Mouse (Mus musculus): ENCODE measurements around the gene Kat6b. TPM values are rescaled to one million over a fixed set of nuclear protein-coding genes. Genes with fewer than 3 reads are reported as not detected.
A peak's percentile ranks its signal among the peaks of the same experiment; 100 is the strongest.

Gene Kat6b
- polyA plus RNA-seq, 1 experiment from 2014 or later: 7.1 TPM

GRCm38 (mm10) chr14:21574686-21575309 is 93.6 kb downstream of the Kat6b start:
- no peak overlapping the region for H3K9ac ChIP-seq (ENCODE audit: low read depth, low read length)
- H3K36me3 ChIP-seq (ENCODE audit: control insufficient read depth, insufficient read depth, low read length): no peaks in the 10 kb centered on the region
- no peaks in the 10 kb centered on the region for H3K9me3 ChIP-seq (ENCODE audit: control insufficient read depth, low read length)
- no peak for ATAC-seq
- no peaks in the 10 kb centered on the region for H3K27me3 ChIP-seq (replicated peaks; ENCODE audit: control insufficient read depth, insufficient read depth, low read length)
- no peaks in the 10 kb centered on the region for H3K4me1 ChIP-seq (ENCODE audit: control insufficient read depth, insufficient read depth, low read length)
- no peak overlapping the region for H3K4me2 ChIP-seq (ENCODE audit: low read depth, low read length)
- 76% methylated on average over 8 of the region's 8 CpGs for whole genome bisulfite sequencing
- H3K4me3 ChIP-seq (ENCODE audit: low read length): no peak overlapping the region
- no peak overlapping the region for H3K27ac ChIP-seq (ENCODE audit: low read length)

GRCm38 (mm10) chr14:21576867-21577266 is 95.6 kb downstream of the Kat6b start:
- H3K27me3 ChIP-seq (replicated peaks; ENCODE audit: control insufficient read depth, insufficient read depth, low read length): no peaks in the 10 kb centered on the region
- no peak overlapping the region for H3K27ac ChIP-seq (ENCODE audit: low read length)
- peaks cover 6% of the 10 kb centered on the region; the same call in 1 of the 2 replicates for H3K4me1 ChIP-seq (ENCODE audit: control insufficient read depth, insufficient read depth, low read length)
- ATAC-seq: no peak
- no peak overlapping the region for H3K9ac ChIP-seq (ENCODE audit: low read depth, low read length)
- 80% methylated on average over 8 of the region's 8 CpGs for WGBS
- no peak overlapping the region for H3K4me2 ChIP-seq (ENCODE audit: low read depth, low read length)
- no peaks in the 10 kb centered on the region for H3K36me3 ChIP-seq (ENCODE audit: control insufficient read depth, insufficient read depth, low read length)
- H3K9me3 ChIP-seq (ENCODE audit: control insufficient read depth, low read length): no peaks in the 10 kb centered on the region
- H3K4me3 ChIP-seq (ENCODE audit: low read length): no peak overlapping the region

GRCm38 (mm10) chr14:21581198-21581597 is 100.0 kb downstream of the Kat6b start:
- no peaks in the 10 kb centered on the region for H3K9me3 ChIP-seq (ENCODE audit: control insufficient read depth, low read length)
- peaks cover 25% of the 10 kb centered on the region for H3K4me1 ChIP-seq (ENCODE audit: control insufficient read depth, insufficient read depth, low read length)
- no peak overlapping the region for H3K4me2 ChIP-seq (ENCODE audit: low read depth, low read length)
- 26% methylated on average over 4 of the region's 4 CpGs for WGBS
- ATAC-seq: no peak
- no peak overlapping the region for H3K4me3 ChIP-seq (ENCODE audit: low read length)
- H3K27me3 ChIP-seq (replicated peaks; ENCODE audit: control insufficient read depth, insufficient read depth, low read length): no peaks in the 10 kb centered on the region
- no peaks in the 10 kb centered on the region for H3K36me3 ChIP-seq (ENCODE audit: control insufficient read depth, insufficient read depth, low read length)
- H3K27ac ChIP-seq (ENCODE audit: low read length): no peak overlapping the region
- no peak overlapping the region for H3K9ac ChIP-seq (ENCODE audit: low read depth, low read length)

GRCm38 (mm10) chr14:21582301-21582700 is 101.1 kb downstream of the Kat6b start:
- H3K9ac ChIP-seq (ENCODE audit: low read depth, low read length): no peak overlapping the region
- H3K4me2 ChIP-seq (ENCODE audit: low read depth, low read length): no peak overlapping the region
- no peaks in the 10 kb centered on the region for H3K36me3 ChIP-seq (ENCODE audit: control insufficient read depth, insufficient read depth, low read length)
- no peaks in the 10 kb centered on the region for H3K27me3 ChIP-seq (replicated peaks; ENCODE audit: control insufficient read depth, insufficient read depth, low read length)
- no peak overlapping the region for H3K4me3 ChIP-seq (ENCODE audit: low read length)
- ATAC-seq: no peak
- H3K9me3 ChIP-seq (ENCODE audit: control insufficient read depth, low read length): no peaks in the 10 kb centered on the region
- H3K27ac ChIP-seq (ENCODE audit: low read length): no peak overlapping the region
- 90% methylated on average over 3 of the region's 3 CpGs for WGBS
- peaks cover 28% of the 10 kb centered on the region for H3K4me1 ChIP-seq (ENCODE audit: control insufficient read depth, insufficient read depth, low read length)

- ATAC-seq: no peak
- 85% methylated on average over 6 of the region's 6 CpGs for WGBS
- H3K9me3 ChIP-seq (ENCODE audit: control insufficient read depth, low read length): no peaks in the 10 kb centered on the region
- no peak overlapping the region for H3K27ac ChIP-seq (ENCODE audit: low read length)
- no peak overlapping the region for H3K4me3 ChIP-seq (ENCODE audit: low read length)
- no peak overlapping the region for H3K9ac ChIP-seq (ENCODE audit: low read depth, low read length)
- H3K4me2 ChIP-seq (ENCODE audit: low read depth, low read length): no peak overlapping the region
- H3K27me3 ChIP-seq (replicated peaks; ENCODE audit: control insufficient read depth, insufficient read depth, low read length): no peaks in the 10 kb centered on the region
- peaks cover 33% of the 10 kb centered on the region for H3K4me1 ChIP-seq (ENCODE audit: control insufficient read depth, insufficient read depth, low read length)
- H3K36me3 ChIP-seq (ENCODE audit: control insufficient read depth, insufficient read depth, low read length): no peaks in the 10 kb centered on the region
Observed at GRCm38 (mm10) chr14:21583051-21583450, 101.8 kb downstream of the Kat6b start.

- Histone ChIP-seq H3K27me3 (replicated peaks; ENCODE audit: control insufficient read depth, insufficient read depth, low read length) (no peaks in the 10 kb centered on the region), H3K4me3 (ENCODE audit: low read length) (no peak overlapping the region), H3K4me1 (ENCODE audit: control insufficient read depth, insufficient read depth, low read length) (peaks cover 33% of the 10 kb centered on the region), H3K9me3 (ENCODE audit: control insufficient read depth, low read length) (no peaks in the 10 kb centered on the region), H3K9ac (ENCODE audit: low read depth, low read length) (no peak overlapping the region), H3K36me3 (ENCODE audit: control insufficient read depth, insufficient read depth, low read length) (no peaks in the 10 kb centered on the region), H3K27ac (ENCODE audit: low read length) (no peak overlapping the region), H3K4me2 (ENCODE audit: low read depth, low read length) (no peak overlapping the region)
- ATAC-seq: no peak
- 74% methylated on average over 5 of the region's 5 CpGs for WGBS
Observed at GRCm38 (mm10) chr14:21583868-21584267, 102.6 kb downstream of the Kat6b start.

GRCm38 (mm10) chr14:21584468-21585135 is 103.4 kb downstream of the Kat6b start:
- Histone ChIP-seq H3K4me1 (ENCODE audit: control insufficient read depth, insufficient read depth, low read length) (peaks cover 33% of the 10 kb centered on the region), H3K4me3 (ENCODE audit: low read length) (no peak overlapping the region), H3K27ac (ENCODE audit: low read length) (no peak overlapping the region), H3K4me2 (ENCODE audit: low read depth, low read length) (no peak overlapping the region), H3K9ac (ENCODE audit: low read depth, low read length) (no peak overlapping the region), H3K27me3 (replicated peaks; ENCODE audit: control insufficient read depth, insufficient read depth, low read length) (no peaks in the 10 kb centered on the region), H3K36me3 (ENCODE audit: control insufficient read depth, insufficient read depth, low read length) (no peaks in the 10 kb centered on the region), H3K9me3 (ENCODE audit: control insufficient read depth, low read length) (no peaks in the 10 kb centered on the region)
- ATAC-seq: no peak
- WGBS: 27% methylated on average over 6 of the region's 6 CpGs

- Histone ChIP-seq H3K4me3 (ENCODE audit: low read length) (no peak overlapping the region), H3K9me3 (ENCODE audit: control insufficient read depth, low read length) (no peaks in the 10 kb centered on the region), H3K36me3 (ENCODE audit: control insufficient read depth, insufficient read depth, low read length) (no peaks in the 10 kb centered on the region), H3K9ac (ENCODE audit: low read depth, low read length) (no peak overlapping the region), H3K4me2 (ENCODE audit: low read depth, low read length) (no peak overlapping the region), H3K27me3 (replicated peaks; ENCODE audit: control insufficient read depth, insufficient read depth, low read length) (no peaks in the 10 kb centered on the region), H3K27ac (ENCODE audit: low read length) (0 out of 2 replicates have a peak overlapping the region, but pooled peaks have one; percentile 44), H3K4me1 (ENCODE audit: control insufficient read depth, insufficient read depth, low read length) (peaks cover 37% of the 10 kb centered on the region)
- ATAC-seq: peak; percentile 66
- WGBS: 35% methylated on average over 8 of the region's 8 CpGs
Observed at GRCm38 (mm10) chr14:21585491-21586251, 104.4 kb downstream of the Kat6b start.

- WGBS: 31% methylated on average over 4 of the region's 4 CpGs
- H3K27ac ChIP-seq (ENCODE audit: low read length): no peak overlapping the region
Observed at GRCm38 (mm10) chr14:21586481-21587118, 105.4 kb downstream of the Kat6b start.

More at GRCm38 (mm10) chr14:21586481-21587118, 105.4 kb downstream of the Kat6b start:
- no peak overlapping the region for H3K9ac ChIP-seq (ENCODE audit: low read depth, low read length)
- H3K4me2 ChIP-seq (ENCODE audit: low read depth, low read length): no peak overlapping the region
- H3K4me1 ChIP-seq (ENCODE audit: control insufficient read depth, insufficient read depth, low read length): peaks cover 34% of the 10 kb centered on the region
- no peaks in the 10 kb centered on the region for H3K9me3 ChIP-seq (ENCODE audit: control insufficient read depth, low read length)
- H3K27me3 ChIP-seq (replicated peaks; ENCODE audit: control insufficient read depth, insufficient read depth, low read length): no peaks in the 10 kb centered on the region
- no peak overlapping the region for H3K4me3 ChIP-seq (ENCODE audit: low read length)
- no peaks in the 10 kb centered on the region for H3K36me3 ChIP-seq (ENCODE audit: control insufficient read depth, insufficient read depth, low read length)
- ATAC-seq: peak; percentile 19; the same call in 1 of the 2 replicates
